Mouse (Mus musculus) heart, embryonic 13.5 days (tissue): ENCODE results near the gene Hpse2. TPM values are rescaled to one million over a fixed set of nuclear protein-coding genes. Genes with fewer than 3 reads are reported as not detected.
A peak's percentile ranks its signal among the peaks of the same experiment; 100 is the strongest.

Experiments
- ATAC-seq: fragments of 200-750 bp; cut with Nextera tagmentation; 2 replicates; pipeline ENCODE4 v1.8.0; 2017; ENCODE audit warnings: moderate TSS enrichment; ENCODE audit not compliant: insufficient number of reproducible peaks, low FRiP score, low TSS enrichment; ENCODE audit errors: extremely low read depth
- H3K27ac ChIP-seq: fragments of 300-500 bp; sonication (generic); replicated peaks from 2 replicates; pipeline ENCODE4 v1.5.1; 2015; ENCODE audit warnings: moderate library complexity, mild to moderate bottlenecking, inconsistent platforms
- H3K27me3 ChIP-seq: fragments of 300-500 bp; sonication (generic); replicated peaks from 2 replicates; pipeline ENCODE4 v1.6.1; 2015; ENCODE audit warnings: mild to moderate bottlenecking, inconsistent platforms
- H3K36me3 ChIP-seq: fragments of 300-500 bp; sonication (generic); 2 replicates; pipeline ENCODE4 v1.6.1; 2015; ENCODE audit warnings: mild to moderate bottlenecking, inconsistent platforms
- H3K4me1 ChIP-seq: fragments of 300-500 bp; sonication (generic); 2 replicates; pipeline ENCODE4 v1.6.1; 2015; ENCODE audit warnings: inconsistent platforms
- H3K4me2 ChIP-seq: fragments of 300-500 bp; sonication (generic); 2 replicates; pipeline ENCODE4 v1.6.1; 2015; ENCODE audit warnings: inconsistent platforms, mild to moderate bottlenecking, moderate library complexity
- H3K4me3 ChIP-seq: fragments of 300-500 bp; sonication (generic); 2 replicates; pipeline ENCODE4 v1.5.1; 2015; ENCODE audit warnings: moderate library complexity, mild to moderate bottlenecking, inconsistent platforms
- H3K9ac ChIP-seq: fragments of 300-500 bp; sonication (generic); 2 replicates; pipeline ENCODE4 v1.6.1; 2015; ENCODE audit warnings: inconsistent platforms, mild to moderate bottlenecking, moderate library complexity
- H3K9me3 ChIP-seq: fragments of 300-500 bp; sonication (generic); 2 replicates; pipeline ENCODE4 v1.6.1; 2016; ENCODE audit warnings: inconsistent platforms
- WGBS: fragments of 180-500 bp; shearing (Covaris S2); methylation state at CpG from one replicate; pipeline ENCODE4 v1.1.7; 2015; ENCODE audit warnings: mixed read lengths; 5-methylcytosine and 5-hydroxymethylcytosine counted together
- polyA plus RNA-seq: library from polyadenylated mRNA; unstranded; fragments of >200 nt; fragmentation: Nextera tagmentation; extraction: Ambion mirVana; gene quantifications from 2 replicates; pipeline ENCODE4 v1.2.1, GENCODE M21; 2015

Gene Hpse2
- polyA plus RNA-seq, 1 experiment from 2014 or later, result 0.52 TPM

- Histone ChIP-seq H3K27me3 (no peaks in the 10 kb centered on the region), H3K36me3 (no peaks in the 10 kb centered on the region), H3K4me1 (no peaks in the 10 kb centered on the region), H3K9me3 (no peaks in the 10 kb centered on the region), H3K4me3 (no peak overlapping the region), H3K9ac (no peak overlapping the region), H3K4me2 (no peak overlapping the region), H3K27ac (0 out of 2 replicates have a peak overlapping the region, but pooled peaks have one; percentile 20)
- 69% methylated on average over 5 of the region's 5 CpGs for WGBS
- ATAC-seq, result no peak
These were observed 232.6 kb downstream of the Hpse2 start for GRCm38 (mm10) chr19:43155582-43155981.

- Histone ChIP-seq H3K9ac (no peak overlapping the region), H3K9me3 (no peaks in the 10 kb centered on the region), H3K27ac (no peak overlapping the region), H3K27me3 (no peaks in the 10 kb centered on the region), H3K4me2 (no peak overlapping the region), H3K4me3 (no peak overlapping the region), H3K36me3 (no peaks in the 10 kb centered on the region), H3K4me1 (no peaks in the 10 kb centered on the region)
- ATAC-seq, result no peak
- WGBS, result 83% methylated on average over 6 of the region's 6 CpGs
These were observed 240.3 kb downstream of the Hpse2 start for GRCm38 (mm10) chr19:43147901-43148300.

- H3K36me3 ChIP-seq, result no peaks in the 10 kb centered on the region
These were observed 241.3 kb downstream of the Hpse2 start for GRCm38 (mm10) chr19:43146820-43147219.

GRCm38 (mm10) chr19:43141646-43142045 is 246.5 kb downstream of the Hpse2 start:
- Histone ChIP-seq H3K9me3 (no peaks in the 10 kb centered on the region), H3K4me2 (no peak overlapping the region), H3K4me3 (no peak overlapping the region), H3K27ac (no peak overlapping the region), H3K4me1 (no peaks in the 10 kb centered on the region), H3K27me3 (no peaks in the 10 kb centered on the region), H3K36me3 (no peaks in the 10 kb centered on the region), H3K9ac (no peak overlapping the region)
- 50% methylated on average over 3 of the region's 3 CpGs for WGBS
- ATAC-seq, result no peak

More at GRCm38 (mm10) chr19:43146820-43147219, 241.3 kb downstream of the Hpse2 start:
- no peak for ATAC-seq
- H3K27me3 ChIP-seq, result no peaks in the 10 kb centered on the region
- H3K4me2 ChIP-seq, result no peak overlapping the region
- H3K9me3 ChIP-seq, result no peaks in the 10 kb centered on the region
- no peak overlapping the region for H3K4me3 ChIP-seq
- no peak overlapping the region for H3K9ac ChIP-seq
- H3K27ac ChIP-seq, result no peak overlapping the region
- H3K4me1 ChIP-seq, result no peaks in the 10 kb centered on the region
- WGBS, result 67% methylated on average over 7 of the region's 7 CpGs

- H3K4me1 ChIP-seq, result no peaks in the 10 kb centered on the region
- no peaks in the 10 kb centered on the region for H3K36me3 ChIP-seq
- H3K4me3 ChIP-seq, result no peak overlapping the region
- no peak overlapping the region for H3K27ac ChIP-seq
- H3K9ac ChIP-seq, result no peak overlapping the region
- no peak overlapping the region for H3K4me2 ChIP-seq
- no peak for ATAC-seq
- 0 out of 2 replicates have a peak, but pooled peaks cover 8% of the 10 kb centered on the region for H3K9me3 ChIP-seq
- WGBS, result 70% methylated on average over 4 of the region's 4 CpGs
- no peaks in the 10 kb centered on the region for H3K27me3 ChIP-seq
These were observed 278.4 kb downstream of the Hpse2 start for GRCm38 (mm10) chr19:43109796-43110195.

- no peaks in the 10 kb centered on the region for H3K9me3 ChIP-seq
- ATAC-seq, result no peak
- WGBS, result 81% methylated on average over 2 of the region's 2 CpGs
- no peaks in the 10 kb centered on the region for H3K27me3 ChIP-seq
- no peak overlapping the region for H3K9ac ChIP-seq
- no peak overlapping the region for H3K4me3 ChIP-seq
- H3K4me1 ChIP-seq, result no peaks in the 10 kb centered on the region
- H3K36me3 ChIP-seq, result no peaks in the 10 kb centered on the region
- H3K4me2 ChIP-seq, result no peak overlapping the region
- no peak overlapping the region for H3K27ac ChIP-seq
These were observed 291.2 kb downstream of the Hpse2 start for GRCm38 (mm10) chr19:43096915-43097314.

- WGBS, result 73% methylated on average over 3 of the region's 3 CpGs
- no peak overlapping the region for H3K4me2 ChIP-seq
- no peak overlapping the region for H3K9ac ChIP-seq
- no peak overlapping the region for H3K4me3 ChIP-seq
- no peaks in the 10 kb centered on the region for H3K9me3 ChIP-seq
- no peaks in the 10 kb centered on the region for H3K36me3 ChIP-seq
- H3K27me3 ChIP-seq, result no peaks in the 10 kb centered on the region
- no peak overlapping the region for H3K27ac ChIP-seq
- H3K4me1 ChIP-seq, result no peaks in the 10 kb centered on the region
- ATAC-seq, result no peak
These were observed 300.9 kb downstream of the Hpse2 start for GRCm38 (mm10) chr19:43087216-43087615.

- H3K27me3 ChIP-seq, result no peaks in the 10 kb centered on the region
- 58% methylated on average over 2 of the region's 2 CpGs for WGBS
- no peak overlapping the region for H3K9ac ChIP-seq
- H3K4me1 ChIP-seq, result peaks cover 8% of the 10 kb centered on the region
- no peaks in the 10 kb centered on the region for H3K36me3 ChIP-seq
- no peak overlapping the region for H3K4me2 ChIP-seq
- no peak overlapping the region for H3K4me3 ChIP-seq
- no peak overlapping the region for H3K27ac ChIP-seq
- no peak for ATAC-seq
- no peaks in the 10 kb centered on the region for H3K9me3 ChIP-seq
These were observed 324.0 kb downstream of the Hpse2 start for GRCm38 (mm10) chr19:43064155-43064554.

GRCm38 (mm10) chr19:43044506-43044905 is 343.6 kb downstream of the Hpse2 start:
- no peaks in the 10 kb centered on the region for H3K4me1 ChIP-seq
- H3K4me2 ChIP-seq, result no peak overlapping the region
- 0 out of 2 replicates have a peak, but pooled peaks cover 10% of the 10 kb centered on the region for H3K9me3 ChIP-seq
- ATAC-seq, result no peak
- H3K4me3 ChIP-seq, result no peak overlapping the region
- WGBS, result 25% methylated on average over 4 of the region's 4 CpGs
- H3K36me3 ChIP-seq, result no peaks in the 10 kb centered on the region
- no peak overlapping the region for H3K27ac ChIP-seq
- H3K9ac ChIP-seq, result no peak overlapping the region
- no peaks in the 10 kb centered on the region for H3K27me3 ChIP-seq

GRCm38 (mm10) chr19:43042721-43043120 is 345.4 kb downstream of the Hpse2 start:
- no peaks in the 10 kb centered on the region for H3K4me1 ChIP-seq
- H3K36me3 ChIP-seq, result no peaks in the 10 kb centered on the region
- H3K27ac ChIP-seq, result no peak overlapping the region
- WGBS, result 69% methylated on average over 2 of the region's 2 CpGs
- H3K27me3 ChIP-seq, result no peaks in the 10 kb centered on the region
- H3K9me3 ChIP-seq, result 0 out of 2 replicates have a peak, but pooled peaks cover 3% of the 10 kb centered on the region
- no peak overlapping the region for H3K4me2 ChIP-seq
- no peak overlapping the region for H3K9ac ChIP-seq
- ATAC-seq, result no peak
- H3K4me3 ChIP-seq, result no peak overlapping the region

- ATAC-seq, result no peak
These were observed 345.9 kb downstream of the Hpse2 start for GRCm38 (mm10) chr19:43042211-43042610.

GRCm38 (mm10) chr19:43036381-43036780 is 351.8 kb downstream of the Hpse2 start:
- no peak overlapping the region for H3K4me2 ChIP-seq
- H3K36me3 ChIP-seq, result no peaks in the 10 kb centered on the region
- H3K4me1 ChIP-seq, result no peaks in the 10 kb centered on the region
- ATAC-seq, result no peak
- no peak overlapping the region for H3K4me3 ChIP-seq
- WGBS, result 49% methylated on average over 4 of the region's 4 CpGs
- no peak overlapping the region for H3K27ac ChIP-seq
- no peaks in the 10 kb centered on the region for H3K27me3 ChIP-seq
- no peak overlapping the region for H3K9ac ChIP-seq
- H3K9me3 ChIP-seq, result no peaks in the 10 kb centered on the region

More at GRCm38 (mm10) chr19:43042211-43042610, 345.9 kb downstream of the Hpse2 start:
- no peak overlapping the region for H3K9ac ChIP-seq
- 75% methylated on average over 2 of the region's 2 CpGs for WGBS
- H3K4me3 ChIP-seq, result no peak overlapping the region
- H3K36me3 ChIP-seq, result no peaks in the 10 kb centered on the region
- no peak overlapping the region for H3K27ac ChIP-seq
- H3K9me3 ChIP-seq, result 0 out of 2 replicates have a peak, but pooled peaks cover 2% of the 10 kb centered on the region
- H3K4me1 ChIP-seq, result no peaks in the 10 kb centered on the region
- H3K4me2 ChIP-seq, result no peak overlapping the region
- no peaks in the 10 kb centered on the region for H3K27me3 ChIP-seq
